Mouse (Mus musculus): ENCODE data around the gene Tmprss4. TPM values are rescaled to one million over a fixed set of nuclear protein-coding genes. Genes with fewer than 3 reads are reported as not detected.

Gene Tmprss4
- polyA plus RNA-seq, 1 experiment = 0.06 TPM

- Histone ChIP-seq H3K27ac (ENCODE audit: control insufficient read depth, insufficient read depth, low read depth, low read length) (no peak overlapping the region), H3K36me3 (ENCODE audit: control insufficient read depth, insufficient read depth, low read length) (no peaks in the 10 kb centered on the region), H3K4me3 (ENCODE audit: control insufficient read depth, low read depth, low read length) (no peak overlapping the region), H3K27me3 (ENCODE audit: control insufficient read depth, insufficient read depth, low read length) (no peaks in the 10 kb centered on the region), H3K4me1 (ENCODE audit: control insufficient read depth, insufficient read depth, low read length) (no peaks in the 10 kb centered on the region)
- TF ChIP-seq CTCF (IDR thresholded peaks at IDR 0.05; ENCODE audit: control insufficient read depth, insufficient read depth, insufficient replicate concordance, low read depth, low read length) = no peak
- TF ChIP-seq POLR2A (IDR thresholded peaks at IDR 0.05; ENCODE audit: control insufficient read depth, low read depth, low read length) = no peak
These were observed 21.4 kb downstream of the Tmprss4 start for GRCm38 (mm10) chr9:45182521-45182920.

- Histone ChIP-seq H3K27ac (ENCODE audit: control insufficient read depth, insufficient read depth, low read depth, low read length) (no peak within 1 kb of the TSS), H3K36me3 (ENCODE audit: control insufficient read depth, insufficient read depth, low read length) (no peaks in the 10 kb centered on the region), H3K4me1 (ENCODE audit: control insufficient read depth, insufficient read depth, low read length) (no peaks in the 10 kb centered on the region), H3K27me3 (ENCODE audit: control insufficient read depth, insufficient read depth, low read length) (no peaks in the 10 kb centered on the region), H3K4me3 (ENCODE audit: control insufficient read depth, low read depth, low read length) (no peak within 1 kb of the TSS)
- TF ChIP-seq CTCF (IDR thresholded peaks at IDR 0.05; ENCODE audit: control insufficient read depth, insufficient read depth, insufficient replicate concordance, low read depth, low read length) (no peak), POLR2A (IDR thresholded peaks at IDR 0.05; ENCODE audit: control insufficient read depth, low read depth, low read length) (no peak)
These were observed 22.1 kb downstream of the Tmprss4 start, which contains the start of gene BC049352 for GRCm38 (mm10) chr9:45181770-45182169. Gene BC049352 (plus strand): TSS chr9:45182007.

- TF ChIP-seq CTCF (IDR thresholded peaks at IDR 0.05; ENCODE audit: control insufficient read depth, insufficient read depth, insufficient replicate concordance, low read depth, low read length) = no peak
- no peak for TF ChIP-seq POLR2A (IDR thresholded peaks at IDR 0.05; ENCODE audit: control insufficient read depth, low read depth, low read length)
- no peak overlapping the region for H3K27ac ChIP-seq (ENCODE audit: control insufficient read depth, insufficient read depth, low read depth, low read length)
- no peak overlapping the region for H3K4me3 ChIP-seq (ENCODE audit: control insufficient read depth, low read depth, low read length)
- H3K27me3 ChIP-seq (ENCODE audit: control insufficient read depth, insufficient read depth, low read length) = no peaks in the 10 kb centered on the region
- no peaks in the 10 kb centered on the region for H3K4me1 ChIP-seq (ENCODE audit: control insufficient read depth, insufficient read depth, low read length)
- H3K36me3 ChIP-seq (ENCODE audit: control insufficient read depth, insufficient read depth, low read length) = no peaks in the 10 kb centered on the region
These were observed 24.6 kb downstream of the Tmprss4 start for GRCm38 (mm10) chr9:45179282-45179681.

DNA sequence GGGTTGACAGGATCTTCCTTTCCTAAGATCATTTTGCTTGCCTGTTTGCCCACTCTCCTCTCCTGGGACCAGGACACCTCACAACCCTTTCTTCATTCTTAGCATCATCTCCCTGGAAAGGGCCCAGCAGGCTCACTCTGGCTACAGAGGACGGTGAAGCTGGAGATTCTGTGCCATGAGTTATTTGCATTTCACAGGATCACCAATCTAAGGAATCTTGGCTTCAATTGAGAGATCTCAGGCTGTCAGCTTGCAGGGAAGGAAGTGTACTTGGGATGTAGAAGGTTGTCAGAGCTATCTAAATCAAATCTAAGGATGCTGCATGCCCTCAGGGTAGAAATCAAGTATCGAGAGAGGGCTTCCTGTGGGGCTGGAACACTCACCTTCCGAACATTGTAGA lies 30.4 kb downstream of the Tmprss4 start:
- no peak overlapping the region for H3K27ac ChIP-seq (ENCODE audit: control insufficient read depth, insufficient read depth, low read depth, low read length)
- H3K4me3 ChIP-seq (ENCODE audit: control insufficient read depth, low read depth, low read length) = no peak overlapping the region
- no peaks in the 10 kb centered on the region for H3K27me3 ChIP-seq (ENCODE audit: control insufficient read depth, insufficient read depth, low read length)
- no peaks in the 10 kb centered on the region for H3K36me3 ChIP-seq (ENCODE audit: control insufficient read depth, insufficient read depth, low read length)
- TF ChIP-seq CTCF (IDR thresholded peaks at IDR 0.05; ENCODE audit: control insufficient read depth, insufficient read depth, insufficient replicate concordance, low read depth, low read length) (no peak), POLR2A (IDR thresholded peaks at IDR 0.05; ENCODE audit: control insufficient read depth, low read depth, low read length) (no peak)
- H3K4me1 ChIP-seq (ENCODE audit: control insufficient read depth, insufficient read depth, low read length) = no peaks in the 10 kb centered on the region; the same call in 1 of the 2 replicates

GRCm38 (mm10) chr9:45171073-45171610 lies 32.8 kb downstream of the Tmprss4 start:
- Histone ChIP-seq H3K4me3 (ENCODE audit: control insufficient read depth, low read depth, low read length) (no peak overlapping the region), H3K27ac (ENCODE audit: control insufficient read depth, insufficient read depth, low read depth, low read length) (no peak overlapping the region), H3K36me3 (ENCODE audit: control insufficient read depth, insufficient read depth, low read length) (no peaks in the 10 kb centered on the region), H3K27me3 (ENCODE audit: control insufficient read depth, insufficient read depth, low read length) (no peaks in the 10 kb centered on the region), H3K4me1 (ENCODE audit: control insufficient read depth, insufficient read depth, low read length) (no peaks in the 10 kb centered on the region; the same call in 1 of the 2 replicates)
- TF ChIP-seq CTCF (IDR thresholded peaks at IDR 0.05; ENCODE audit: control insufficient read depth, insufficient read depth, insufficient replicate concordance, low read depth, low read length) (no peak), POLR2A (IDR thresholded peaks at IDR 0.05; ENCODE audit: control insufficient read depth, low read depth, low read length) (no peak)

- no peaks in the 10 kb centered on the region for H3K36me3 ChIP-seq (ENCODE audit: control insufficient read depth, insufficient read depth, low read length)
- TF ChIP-seq POLR2A (IDR thresholded peaks at IDR 0.05; ENCODE audit: control insufficient read depth, low read depth, low read length) (no peak), CTCF (IDR thresholded peaks at IDR 0.05; ENCODE audit: control insufficient read depth, insufficient read depth, insufficient replicate concordance, low read depth, low read length) (no peak)
- H3K4me1 ChIP-seq (ENCODE audit: control insufficient read depth, insufficient read depth, low read length) = no peaks in the 10 kb centered on the region; the same call in 1 of the 2 replicates
- H3K27ac ChIP-seq (ENCODE audit: control insufficient read depth, insufficient read depth, low read depth, low read length) = no peak overlapping the region
- H3K27me3 ChIP-seq (ENCODE audit: control insufficient read depth, insufficient read depth, low read length) = no peaks in the 10 kb centered on the region
- no peak overlapping the region for H3K4me3 ChIP-seq (ENCODE audit: control insufficient read depth, low read depth, low read length)
These were observed 33.7 kb downstream of the Tmprss4 start for GRCm38 (mm10) chr9:45170150-45170549.

DNA sequence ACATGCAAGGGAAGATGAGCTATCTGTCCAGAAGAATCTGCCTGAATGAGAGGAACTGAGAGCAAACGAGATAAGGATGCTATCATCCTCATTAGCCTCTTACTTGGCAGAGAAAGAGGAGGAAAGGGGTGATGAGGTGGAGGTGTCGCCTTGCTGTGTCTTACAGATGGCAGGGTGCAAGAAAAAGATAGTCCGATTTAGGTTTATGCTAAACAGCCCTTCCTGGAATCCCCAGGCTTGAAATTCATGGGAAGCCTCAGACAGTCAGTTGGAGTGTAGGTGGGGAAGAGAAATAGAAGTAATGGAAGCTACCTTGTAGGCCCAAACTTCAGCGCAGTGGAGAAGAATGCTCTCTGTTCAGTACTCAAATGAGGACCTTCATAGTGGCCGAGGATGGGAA lies 36.0 kb downstream of the Tmprss4 start:
- TF ChIP-seq CTCF (IDR thresholded peaks at IDR 0.05; ENCODE audit: control insufficient read depth, insufficient read depth, insufficient replicate concordance, low read depth, low read length) = no peak
- H3K4me3 ChIP-seq (ENCODE audit: control insufficient read depth, low read depth, low read length) = no peak overlapping the region

More for the DNA sequence above, 36.0 kb downstream of the Tmprss4 start:
- Histone ChIP-seq H3K27me3 (ENCODE audit: control insufficient read depth, insufficient read depth, low read length) (no peaks in the 10 kb centered on the region), H3K4me1 (ENCODE audit: control insufficient read depth, insufficient read depth, low read length) (no peaks in the 10 kb centered on the region; the same call in 1 of the 2 replicates), H3K36me3 (ENCODE audit: control insufficient read depth, insufficient read depth, low read length) (no peaks in the 10 kb centered on the region), H3K27ac (ENCODE audit: control insufficient read depth, insufficient read depth, low read depth, low read length) (no peak overlapping the region)

Measured in testis, adult 2 months (tissue).